Mouse (Mus musculus): ENCODE data around the gene Fgf2.

- no peak for TF ChIP-seq CTCF (IDR thresholded peaks at IDR 0.05; ENCODE audit: extremely low read depth, insufficient read length, insufficient replicate concordance, low read depth, low read length)
- TF ChIP-seq POLR2A (IDR thresholded peaks at IDR 0.05; ENCODE audit: low read depth, low read length): no peak
These were observed 65.3 kb downstream of the Fgf2 start for GRCm38 (mm10) chr3:37413446-37413845.

All from small intestine, adult 2 months (tissue).